Mouse (Mus musculus) testis, adult 2 months (tissue): ENCODE measurements around the gene Acot3. TPM values are rescaled to one million over a fixed set of nuclear protein-coding genes. Genes with fewer than 3 reads are reported as not detected.
"Not testable (repeated sequence)": the region's sequence is repeated elsewhere in the genome, so short reads cannot be mapped to it uniquely, and the experiment has no call there.

Experiments
- H3K27ac ChIP-seq: fragments of 200-500 bp; 2 replicates; pipeline ENCODE4 v1.5.1; 2012; ENCODE audit warnings: low read depth, low read length; ENCODE audit not compliant: control insufficient read depth, insufficient read depth
- H3K27me3 ChIP-seq: fragments of 200-500 bp; 2 replicates; pipeline ENCODE4 v1.6.1; 2012; ENCODE audit warnings: mild to moderate bottlenecking, low read length, moderate library complexity; ENCODE audit not compliant: control insufficient read depth, insufficient read depth
- H3K36me3 ChIP-seq: fragments of 200-500 bp; 2 replicates; pipeline ENCODE4 v1.6.1; 2012; ENCODE audit warnings: mild to moderate bottlenecking, low read length; ENCODE audit not compliant: control insufficient read depth, insufficient read depth
- H3K4me1 ChIP-seq: fragments of 200-500 bp; 2 replicates; pipeline ENCODE4 v1.6.1; 2012; ENCODE audit warnings: low read length; ENCODE audit not compliant: control insufficient read depth, insufficient read depth
- H3K4me3 ChIP-seq: fragments of 200-500 bp; 2 replicates; pipeline ENCODE4 v1.5.1; 2012; ENCODE audit warnings: low read depth, mild to moderate bottlenecking, low read length, moderate library complexity, mixed read lengths; ENCODE audit not compliant: control insufficient read depth
- CTCF ChIP-seq: fragments of 200-500 bp; IDR thresholded peaks from 2 replicates; pipeline ENCODE4 v1.5.1; 2012; ENCODE audit warnings: low read depth, mild to moderate bottlenecking, inconsistent platforms, low read length, moderate library complexity; ENCODE audit not compliant: control insufficient read depth, insufficient read depth, insufficient replicate concordance
- POLR2A ChIP-seq: fragments of 200-500 bp; IDR thresholded peaks from 2 replicates; pipeline ENCODE4 v1.6.1; 2012; ENCODE audit warnings: low read depth, mild to moderate bottlenecking, inconsistent platforms, low read length, moderate library complexity; ENCODE audit not compliant: control insufficient read depth
- polyA plus RNA-seq: library from polyadenylated mRNA; depleted of rRNA; stranded (reverse); fragments of >200 nt; gene quantifications from 2 replicates; pipeline ENCODE4 v1.2.3, GENCODE M21; 2012

The Acot3 gene
- polyA plus RNA-seq, 1 experiment, result not detected

DNA sequence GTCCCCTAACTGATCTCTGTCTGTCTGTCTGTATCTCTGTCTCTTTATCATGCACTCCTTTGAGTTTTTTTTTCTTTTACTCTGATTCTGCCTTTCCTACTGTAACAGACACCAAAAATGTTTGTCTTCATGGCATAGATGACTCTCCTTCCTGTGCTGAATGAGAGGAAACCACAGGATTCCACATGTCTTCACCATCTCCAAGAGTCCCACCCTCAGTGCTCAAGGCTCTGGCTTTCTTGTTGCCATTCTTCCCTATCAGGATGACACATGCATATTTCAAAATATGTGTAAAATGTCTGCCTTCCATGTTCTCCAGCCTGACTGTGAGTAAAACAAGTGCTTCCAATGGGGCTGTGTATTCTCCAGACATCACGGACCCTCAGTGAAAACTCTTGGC lies 5.0 kb upstream of the Acot3 start:
- Histone ChIP-seq H3K36me3 (no peaks in the 10 kb centered on the region), H3K27me3 (no peaks in the 10 kb centered on the region), H3K4me1 (no peaks in the 10 kb centered on the region), H3K27ac (no peak overlapping the region), H3K4me3 (no peak overlapping the region)
- TF ChIP-seq POLR2A, result no peak
- TF ChIP-seq CTCF, result no peak

DNA sequence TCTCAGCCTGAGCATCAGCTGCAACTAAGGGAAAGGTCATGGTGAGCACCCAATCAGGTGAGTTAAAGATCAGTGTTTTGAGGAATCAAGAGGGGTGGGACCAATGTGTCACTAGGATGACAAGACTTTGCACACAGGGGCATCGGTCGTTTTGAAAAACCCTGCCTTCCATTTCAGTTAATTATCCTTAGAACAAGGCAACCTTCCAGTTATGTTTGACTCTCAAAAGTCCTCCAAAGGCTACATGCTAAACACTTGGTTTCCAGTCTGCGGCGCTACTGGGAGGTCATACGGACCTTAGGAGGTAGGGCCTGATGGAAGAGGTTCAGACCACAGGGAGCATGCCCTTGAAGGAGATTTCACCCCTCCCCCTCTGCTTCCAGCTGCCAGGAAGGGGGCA lies 1.2 kb upstream of the Acot3 start:
- not testable (repeated sequence) for H3K36me3 ChIP-seq, H3K27ac ChIP-seq, H3K4me3 ChIP-seq, H3K4me1 ChIP-seq, H3K27me3 ChIP-seq

DNA sequence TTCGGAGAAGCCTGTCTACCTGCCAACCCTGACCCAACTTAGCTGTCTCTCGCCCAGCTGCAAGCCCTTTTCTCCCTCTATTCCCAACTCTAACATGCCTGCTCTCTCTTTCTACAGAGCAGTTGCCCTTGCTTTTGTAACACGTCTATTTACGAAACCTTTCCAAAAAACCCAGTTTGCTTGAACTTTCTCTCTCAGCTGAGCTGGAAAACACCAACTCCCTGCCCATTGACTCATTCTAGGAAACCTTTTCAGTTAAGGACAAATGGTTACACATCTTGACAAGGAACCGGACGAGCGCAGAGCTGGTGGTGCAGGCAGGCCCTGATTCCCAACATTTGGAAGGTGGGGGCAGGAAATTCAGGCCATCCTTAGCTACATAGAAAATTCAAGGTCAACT lies 665 bp downstream of the Acot3 start:
- H3K27me3 ChIP-seq, result no peaks in the 10 kb centered on the region
- H3K27ac ChIP-seq, result no peak overlapping the region
- no peak for TF ChIP-seq POLR2A
- TF ChIP-seq CTCF, result no peak
- peaks cover 4% of the 10 kb centered on the region for H3K4me1 ChIP-seq
- H3K36me3 ChIP-seq, result no peaks in the 10 kb centered on the region
- no peak overlapping the region for H3K4me3 ChIP-seq

- no peaks in the 10 kb centered on the region for H3K36me3 ChIP-seq
These were observed 1.2 kb downstream of the Acot3 start for GRCm38 (mm10) chr12:84053173-84053572.

GRCm38 (mm10) chr12:84053679-84054391 lies 1.9 kb downstream of the Acot3 start:
- H3K27ac ChIP-seq, result no peak overlapping the region
- no peaks in the 10 kb centered on the region for H3K27me3 ChIP-seq
- TF ChIP-seq POLR2A (no peak), CTCF (no peak)
- H3K4me3 ChIP-seq, result peak overlapping the region; percentile 18
- no peaks in the 10 kb centered on the region for H3K36me3 ChIP-seq
- H3K4me1 ChIP-seq, result peaks cover 4% of the 10 kb centered on the region

More at GRCm38 (mm10) chr12:84053173-84053572, 1.2 kb downstream of the Acot3 start:
- H3K27me3 ChIP-seq, result no peaks in the 10 kb centered on the region
- no peak for TF ChIP-seq CTCF
- TF ChIP-seq POLR2A, result no peak
- H3K4me3 ChIP-seq, result peak overlapping the region; percentile 18; the same call in 1 of the 2 replicates
- H3K27ac ChIP-seq, result no peak overlapping the region
- H3K4me1 ChIP-seq, result peaks cover 4% of the 10 kb centered on the region

DNA sequence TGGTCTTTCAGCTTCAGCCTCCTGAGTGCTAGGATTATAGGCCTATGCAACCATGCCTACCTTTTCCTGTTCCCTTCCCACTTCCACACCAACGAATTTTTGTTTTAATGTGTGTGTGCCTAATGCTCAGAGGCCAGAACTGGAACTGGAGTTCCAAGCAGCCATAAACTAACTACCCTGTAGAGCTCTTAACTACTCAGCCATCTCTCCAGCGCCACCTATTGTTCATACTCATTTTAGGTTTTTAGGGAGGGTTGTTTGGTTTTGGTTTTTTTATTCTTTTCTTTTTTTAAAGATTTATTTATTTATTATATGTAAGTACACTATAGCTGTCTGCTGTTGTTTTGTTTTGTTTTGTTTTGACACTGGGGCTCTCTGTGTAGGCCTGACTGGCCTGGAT lies 9.0 kb downstream of the Acot3 start:
- Histone ChIP-seq H3K4me3 (no peak overlapping the region), H3K36me3 (no peaks in the 10 kb centered on the region), H3K4me1 (peaks cover 6% of the 10 kb centered on the region; the same call in 1 of the 2 replicates), H3K27me3 (no peaks in the 10 kb centered on the region), H3K27ac (no peak overlapping the region)
- TF ChIP-seq CTCF (no peak), POLR2A (no peak)

- Histone ChIP-seq H3K4me3 (peak overlapping the region; percentile 31), H3K27me3 (no peaks in the 10 kb centered on the region), H3K36me3 (no peaks in the 10 kb centered on the region), H3K27ac (no peak overlapping the region), H3K4me1 (peaks cover 6% of the 10 kb centered on the region; the same call in 1 of the 2 replicates)
- TF ChIP-seq POLR2A, result no peak
- no peak for TF ChIP-seq CTCF
These were observed 10.4 kb downstream of the Acot3 start for GRCm38 (mm10) chr12:84062336-84062735.
